Mouse (Mus musculus): ENCODE results near the gene Lrpprc. TPM values are rescaled to one million over a fixed set of nuclear protein-coding genes. Genes with fewer than 3 reads are reported as not detected.

Lrpprc gene
- polyA plus RNA-seq, 1 experiment = 4.7 TPM

GRCm38 (mm10) chr17:84787477-84787876 is 3.1 kb downstream of the Lrpprc start:
- no peak overlapping the region for H3K27ac ChIP-seq (ENCODE audit: insufficient read depth, low read depth, low read length)
- 82% methylated on average over 11 of the region's 11 CpGs for WGBS
- H3K4me3 ChIP-seq (ENCODE audit: low read depth, low read length) = no peak overlapping the region
- peaks cover 4% of the 10 kb centered on the region; the same call in 1 of the 2 replicates for H3K36me3 ChIP-seq (ENCODE audit: control insufficient read depth, insufficient read depth, low read length)
- no peaks in the 10 kb centered on the region for H3K27me3 ChIP-seq (ENCODE audit: control insufficient read depth, insufficient read depth, low read length)
- TF ChIP-seq CTCF (IDR thresholded peaks at IDR 0.05; ENCODE audit: extremely low read depth, insufficient read length, insufficient replicate concordance, low read depth, low read length) (no peak), POLR2A (IDR thresholded peaks at IDR 0.05; ENCODE audit: low read depth, low read length) (no peak)
- H3K4me1 ChIP-seq (ENCODE audit: control insufficient read depth, insufficient read depth, insufficient read length, low read length) = peaks cover 13% of the 10 kb centered on the region; the same call in 1 of the 2 replicates

GRCm38 (mm10) chr17:84786911-84787310 is 3.7 kb downstream of the Lrpprc start:
- peaks cover 6% of the 10 kb centered on the region; the same call in 1 of the 2 replicates for H3K36me3 ChIP-seq (ENCODE audit: control insufficient read depth, insufficient read depth, low read length)
- no peaks in the 10 kb centered on the region for H3K27me3 ChIP-seq (ENCODE audit: control insufficient read depth, insufficient read depth, low read length)
- no peak overlapping the region for H3K27ac ChIP-seq (ENCODE audit: insufficient read depth, low read depth, low read length)
- WGBS = 91% methylated on average over 8 of the region's 8 CpGs
- H3K4me1 ChIP-seq (ENCODE audit: control insufficient read depth, insufficient read depth, insufficient read length, low read length) = peaks cover 7% of the 10 kb centered on the region; the same call in 1 of the 2 replicates
- no peak overlapping the region for H3K4me3 ChIP-seq (ENCODE audit: low read depth, low read length)
- no peak for TF ChIP-seq CTCF (IDR thresholded peaks at IDR 0.05; ENCODE audit: extremely low read depth, insufficient read length, insufficient replicate concordance, low read depth, low read length)
- no peak for TF ChIP-seq POLR2A (IDR thresholded peaks at IDR 0.05; ENCODE audit: low read depth, low read length)

GRCm38 (mm10) chr17:84785176-84785575 is 5.4 kb downstream of the Lrpprc start:
- 80% methylated on average over 5 of the region's 5 CpGs for WGBS
- peaks cover 12% of the 10 kb centered on the region for H3K36me3 ChIP-seq (ENCODE audit: control insufficient read depth, insufficient read depth, low read length)
- TF ChIP-seq POLR2A (IDR thresholded peaks at IDR 0.05; ENCODE audit: low read depth, low read length) = no peak
- TF ChIP-seq CTCF (IDR thresholded peaks at IDR 0.05; ENCODE audit: extremely low read depth, insufficient read length, insufficient replicate concordance, low read depth, low read length) = no peak
- H3K27ac ChIP-seq (ENCODE audit: insufficient read depth, low read depth, low read length) = no peak overlapping the region
- peaks cover 7% of the 10 kb centered on the region; the same call in 1 of the 2 replicates for H3K4me1 ChIP-seq (ENCODE audit: control insufficient read depth, insufficient read depth, insufficient read length, low read length)
- no peaks in the 10 kb centered on the region for H3K27me3 ChIP-seq (ENCODE audit: control insufficient read depth, insufficient read depth, low read length)
- no peak overlapping the region for H3K4me3 ChIP-seq (ENCODE audit: low read depth, low read length)

GRCm38 (mm10) chr17:84783491-84783890 is 7.1 kb downstream of the Lrpprc start:
- no peaks in the 10 kb centered on the region for H3K27me3 ChIP-seq (ENCODE audit: control insufficient read depth, insufficient read depth, low read length)
- no peak for TF ChIP-seq POLR2A (IDR thresholded peaks at IDR 0.05; ENCODE audit: low read depth, low read length)
- no peak for TF ChIP-seq CTCF (IDR thresholded peaks at IDR 0.05; ENCODE audit: extremely low read depth, insufficient read length, insufficient replicate concordance, low read depth, low read length)
- no peak overlapping the region for H3K27ac ChIP-seq (ENCODE audit: insufficient read depth, low read depth, low read length)
- H3K4me3 ChIP-seq (ENCODE audit: low read depth, low read length) = no peak overlapping the region
- H3K36me3 ChIP-seq (ENCODE audit: control insufficient read depth, insufficient read depth, low read length) = peaks cover 12% of the 10 kb centered on the region
- WGBS = 84% methylated on average over 5 of the region's 5 CpGs
- H3K4me1 ChIP-seq (ENCODE audit: control insufficient read depth, insufficient read depth, insufficient read length, low read length) = peaks cover 1% of the 10 kb centered on the region; the same call in 1 of the 2 replicates

- 97% methylated on average over 6 of the region's 6 CpGs for WGBS
Observed at GRCm38 (mm10) chr17:84780321-84780720, 10.3 kb downstream of the Lrpprc start.

GRCm38 (mm10) chr17:84778477-84778978 is 12.1 kb downstream of the Lrpprc start:
- no peak for TF ChIP-seq CTCF (IDR thresholded peaks at IDR 0.05; ENCODE audit: extremely low read depth, insufficient read length, insufficient replicate concordance, low read depth, low read length)
- TF ChIP-seq POLR2A (IDR thresholded peaks at IDR 0.05; ENCODE audit: low read depth, low read length) = no peak

More at GRCm38 (mm10) chr17:84780321-84780720, 10.3 kb downstream of the Lrpprc start:
- no peak overlapping the region for H3K27ac ChIP-seq (ENCODE audit: insufficient read depth, low read depth, low read length)
- TF ChIP-seq CTCF (IDR thresholded peaks at IDR 0.05; ENCODE audit: extremely low read depth, insufficient read length, insufficient replicate concordance, low read depth, low read length) = no peak
- TF ChIP-seq POLR2A (IDR thresholded peaks at IDR 0.05; ENCODE audit: low read depth, low read length) = no peak
- H3K4me3 ChIP-seq (ENCODE audit: low read depth, low read length) = no peak overlapping the region
- no peaks in the 10 kb centered on the region for H3K4me1 ChIP-seq (ENCODE audit: control insufficient read depth, insufficient read depth, insufficient read length, low read length)
- peaks cover 21% of the 10 kb centered on the region for H3K36me3 ChIP-seq (ENCODE audit: control insufficient read depth, insufficient read depth, low read length)
- H3K27me3 ChIP-seq (ENCODE audit: control insufficient read depth, insufficient read depth, low read length) = no peaks in the 10 kb centered on the region

GRCm38 (mm10) chr17:84776362-84777000 is 14.1 kb downstream of the Lrpprc start:
- no peaks in the 10 kb centered on the region for H3K4me1 ChIP-seq (ENCODE audit: control insufficient read depth, insufficient read depth, insufficient read length, low read length)
- no peak overlapping the region for H3K4me3 ChIP-seq (ENCODE audit: low read depth, low read length)
- no peak for TF ChIP-seq POLR2A (IDR thresholded peaks at IDR 0.05; ENCODE audit: low read depth, low read length)
- no peak for TF ChIP-seq CTCF (IDR thresholded peaks at IDR 0.05; ENCODE audit: extremely low read depth, insufficient read length, insufficient replicate concordance, low read depth, low read length)
- H3K36me3 ChIP-seq (ENCODE audit: control insufficient read depth, insufficient read depth, low read length) = peaks cover 36% of the 10 kb centered on the region
- 88% methylated on average over 16 of the region's 16 CpGs for WGBS
- H3K27ac ChIP-seq (ENCODE audit: insufficient read depth, low read depth, low read length) = no peak overlapping the region
- H3K27me3 ChIP-seq (ENCODE audit: control insufficient read depth, insufficient read depth, low read length) = no peaks in the 10 kb centered on the region

More at GRCm38 (mm10) chr17:84778477-84778978, 12.1 kb downstream of the Lrpprc start:
- H3K36me3 ChIP-seq (ENCODE audit: control insufficient read depth, insufficient read depth, low read length) = peaks cover 32% of the 10 kb centered on the region
- H3K27ac ChIP-seq (ENCODE audit: insufficient read depth, low read depth, low read length) = no peak overlapping the region
- H3K4me1 ChIP-seq (ENCODE audit: control insufficient read depth, insufficient read depth, insufficient read length, low read length) = no peaks in the 10 kb centered on the region
- 71% methylated on average over 7 of the region's 7 CpGs for WGBS
- no peak overlapping the region for H3K4me3 ChIP-seq (ENCODE audit: low read depth, low read length)
- H3K27me3 ChIP-seq (ENCODE audit: control insufficient read depth, insufficient read depth, low read length) = no peaks in the 10 kb centered on the region

Data from small intestine, adult 2 months (tissue).